Mouse (Mus musculus) retina, postnatal 7 days (tissue): ENCODE measurements around the gene Ptms.
A peak's percentile ranks its signal among the peaks of the same experiment; 100 is the strongest.
"Not testable (repeated sequence)": the region's sequence is repeated elsewhere in the genome, so short reads cannot be mapped to it uniquely, and the experiment has no call there.

Experiments
- DNase-seq: peaks from one replicate; pipeline ENCODE4 v3.0.0-alpha.2; 2012; ENCODE audit warnings: low read depth, low spot score

The Ptms gene

GRCm38 (mm10) chr6:124904991-124905860, 14.7 kb downstream of the Ptms start:
- no peak for DNase-seq

- peak; percentile 78 for DNase-seq
These were observed 15.5 kb downstream of the Ptms start for GRCm38 (mm10) chr6:124904161-124904981.

GRCm38 (mm10) chr6:124903580-124904151, 16.2 kb downstream of the Ptms start:
- DNase-seq = peak; percentile 95

GRCm38 (mm10) chr6:124901851-124902250, 18.1 kb downstream of the Ptms start:
- no peak for DNase-seq

- DNase-seq = no peak
These were observed 19.0 kb downstream of the Ptms start for GRCm38 (mm10) chr6:124900801-124901480.

GRCm38 (mm10) chr6:124900056-124900800, 19.7 kb downstream of the Ptms start:
- DNase-seq = no peak

GRCm38 (mm10) chr6:124898359-124898758, 21.5 kb downstream of the Ptms start:
- no peak for DNase-seq

- not testable (repeated sequence) for DNase-seq
These were observed 25.8 kb downstream of the Ptms start for GRCm38 (mm10) chr6:124894113-124894512.

- DNase-seq = no peak
These were observed 28.9 kb downstream of the Ptms start for GRCm38 (mm10) chr6:124890997-124891396.

GRCm38 (mm10) chr6:124888555-124889125, 31.3 kb downstream of the Ptms start:
- DNase-seq = no peak

- DNase-seq = no peak
These were observed 31.9 kb downstream of the Ptms start, which contains the start of gene Cd4 for GRCm38 (mm10) chr6:124887986-124888385. TSS of gene Cd4 (minus strand) at chr6:124888221.

GRCm38 (mm10) chr6:124885956-124886381, 33.9 kb downstream of the Ptms start:
- DNase-seq = no peak

- DNase-seq = no peak
These were observed 35.0 kb downstream of the Ptms start for GRCm38 (mm10) chr6:124884714-124885500.

GRCm38 (mm10) chr6:124883351-124883750, 36.6 kb downstream of the Ptms start:
- DNase-seq = no peak

GRCm38 (mm10) chr6:124881821-124882220, 38.1 kb downstream of the Ptms start:
- DNase-seq = no peak

- DNase-seq = no peak
These were observed 40.5 kb downstream of the Ptms start for GRCm38 (mm10) chr6:124879390-124879789.

GRCm38 (mm10) chr6:124874348-124874747, 45.6 kb downstream of the Ptms start:
- DNase-seq = no peak

- DNase-seq = no peak
These were observed 53.3 kb downstream of the Ptms start for GRCm38 (mm10) chr6:124866560-124866959.

- no peak for DNase-seq
These were observed 54.0 kb downstream of the Ptms start for GRCm38 (mm10) chr6:124865766-124866362.
